Mouse (Mus musculus) left cerebral cortex, adult 2 months (tissue): Measurements from ENCODE around the gene Amd1. TPM values are rescaled to one million over a fixed set of nuclear protein-coding genes. Genes with fewer than 3 reads are reported as not detected.

ENCODE experiments used
- DNase-seq, 2 experiments: peaks; one replicate each; pipeline ENCODE4 v3.0.0; 2021 to 2022; ENCODE audit warnings: low spot score in 2 of 2, mixed read lengths in 1 of 2; ENCODE audit errors: extremely low spot score in 1 of 2
- H3K27ac ChIP-seq: fragments of 200-600 bp; 2 replicates; pipeline ENCODE4 v1.8.1; 2022
- H3K4me3 ChIP-seq: fragments of 200-600 bp; 2 replicates; pipeline ENCODE4 v1.8.1; 2022
- CTCF ChIP-seq: fragments of 200-600 bp; IDR thresholded peaks from 2 replicates; pipeline ENCODE4 v1.8.1; 2022; ENCODE audit warnings: antibody characterized with exemption, mild to moderate bottlenecking, moderate library complexity
- intact Hi-C: fragments of 180-260 bp; cut with DNase I; formaldehyde crosslinking; loops from one replicate; pipeline ENCODE4 v1.15.1; 2025
- long read RNA-seq, 2 experiments: library from polyadenylated mRNA; stranded (forward); transcript quantifications; one replicate each; pipeline ENCODE4 v2.0.0; 2021; ENCODE audit warnings: borderline mapping rate in 2 of 2
- total RNA-seq, 2 experiments: library from RNA; stranded (reverse); gene quantifications; 2 replicates each; pipeline ENCODE4 v1.2.3; 2021

Amd1 gene
- total RNA-seq, result 10 to 100 TPM; 85.7 to 86.1 TPM
- long read RNA-seq, experiment 1, transcript Amd1-201 (8 exons, 3,204 nt), result major isoform, 66 of 79 reads
- long read RNA-seq, experiment 1, partial matches to known transcripts, result 4 of 79 reads
- long read RNA-seq, experiment 1, other reads (novel, unspliced or antisense), result 8 of 79 reads
- long read RNA-seq, experiment 2, transcript Amd1-201 (8 exons, 3,204 nt), result major isoform, 40 of 49 reads
- long read RNA-seq, experiment 2, partial matches to known transcripts, result 3 of 49 reads
- long read RNA-seq, experiment 2, other reads (novel, unspliced or antisense), result 6 of 49 reads

DNA sequence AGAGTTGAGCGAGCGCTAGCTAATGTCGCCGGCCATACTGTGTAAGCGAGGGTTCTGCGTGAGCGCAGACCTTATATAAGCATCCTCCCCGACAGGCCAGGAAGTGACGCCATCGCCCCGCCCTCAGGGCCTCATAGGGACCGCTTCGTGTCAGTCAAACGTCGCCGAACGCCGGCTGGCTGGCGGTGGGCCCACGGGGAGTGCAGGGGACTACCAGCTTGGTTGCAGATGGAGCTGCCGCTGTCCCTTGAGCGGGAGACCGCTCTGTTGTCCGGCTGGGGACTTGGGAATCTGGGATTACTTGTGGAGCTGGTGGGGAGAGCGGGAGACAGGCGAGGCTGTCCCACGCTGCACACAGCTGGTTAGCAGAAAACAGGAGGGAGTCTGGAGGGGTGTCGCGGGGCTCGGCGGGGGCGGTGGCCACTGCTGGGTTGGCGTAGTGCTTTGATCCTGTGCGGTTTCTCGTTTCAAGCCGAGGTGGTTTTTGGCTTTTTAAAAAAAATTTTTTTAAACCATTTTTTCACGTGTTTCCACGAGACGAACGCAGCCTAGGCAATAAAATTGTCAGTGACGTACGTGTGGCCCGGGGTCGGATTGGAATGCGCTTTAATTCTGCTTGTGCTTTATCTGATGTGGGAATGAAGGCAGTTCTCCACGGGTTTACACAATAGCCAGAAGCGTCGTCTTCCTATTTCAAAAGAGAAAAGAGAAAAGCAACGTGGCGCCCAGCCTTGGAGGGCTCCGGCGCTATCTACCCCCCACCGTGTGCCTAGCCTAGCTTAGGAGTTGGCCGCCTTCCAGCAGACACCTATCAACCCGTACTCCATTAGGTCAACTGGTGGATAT, at the start of gene Amd1:
Gene Amd1 (minus strand): TSS at position 47 of the 846 bp plus-strand sequence.
- peak within 1 kb of the TSS; percentile 94 for H3K27ac ChIP-seq
- intact Hi-C loops, result loop anchor here (1.0 kb wide), 3 partner anchors 44 to 56 kb away; partner anchors contain the start of gene Gtf3c6
- TF ChIP-seq CTCF, result no peak
- DNase-seq, result peak; percentile 100
- H3K4me3 ChIP-seq, result peak within 1 kb of the TSS; percentile 93

DNA sequence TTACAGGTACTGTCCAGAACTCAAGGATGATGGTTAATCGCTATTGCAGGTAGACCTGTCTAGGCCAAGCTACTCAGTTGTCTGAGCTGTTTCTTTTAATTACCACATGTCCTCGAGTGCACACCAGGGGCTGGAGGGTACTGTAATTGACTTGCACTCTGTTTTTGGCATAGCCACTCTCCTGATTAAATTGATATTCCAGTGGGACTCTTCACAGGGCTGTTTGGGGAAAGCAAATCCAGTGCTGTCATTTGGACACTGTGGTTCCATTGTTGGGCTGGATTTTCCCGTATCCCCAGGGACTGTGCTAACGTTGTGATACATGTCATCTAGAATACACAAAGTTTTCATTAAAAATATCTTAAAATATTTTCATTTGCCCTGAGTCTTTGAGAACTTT, 49.2 kb upstream of the Amd1 start:
- TF ChIP-seq CTCF, result no peak
- intact Hi-C loops, result no loop called here
- H3K4me3 ChIP-seq, result peak overlapping the region; percentile 100
- no peak for DNase-seq
- H3K27ac ChIP-seq, result peak overlapping the region; percentile 28; the same call in 1 of the 2 replicates

- intact Hi-C loops, result no loop called here
- no peak for TF ChIP-seq CTCF
- Histone ChIP-seq H3K4me3 (peak overlapping the region; percentile 100), H3K27ac (peak overlapping the region; percentile 92)
- no peak for DNase-seq
Observed at GRCm38 (mm10) chr10:40350245-40350932, 48.4 kb upstream of the Amd1 start.

- intact Hi-C loops, result loop anchor here (1.0 to 2.0 kb wide), 3 partner anchors 47 to 175 kb away; partner anchors contain the start of genes Amd1 and Gtf3c6
- H3K4me3 ChIP-seq, result peak overlapping the region; percentile 100
- peak; percentile 21 for TF ChIP-seq CTCF
- DNase-seq, result peak; percentile 49
- H3K27ac ChIP-seq, result peak overlapping the region; percentile 92
Observed at GRCm38 (mm10) chr10:40349631-40350177, 47.7 kb upstream of the Amd1 start.

GRCm38 (mm10) chr10:40348566-40349536, 46.9 kb upstream of the Amd1 start:
- peak; percentile 93 to 95 for DNase-seq
- Histone ChIP-seq H3K4me3 (peak overlapping the region; percentile 100), H3K27ac (peak overlapping the region; percentile 92)
- no peak for TF ChIP-seq CTCF
- intact Hi-C loops, result loop anchor here (1.0 to 2.0 kb wide), 3 partner anchors 47 to 176 kb away; partner anchors contain the start of genes Amd1 and Gtf3c6

DNA sequence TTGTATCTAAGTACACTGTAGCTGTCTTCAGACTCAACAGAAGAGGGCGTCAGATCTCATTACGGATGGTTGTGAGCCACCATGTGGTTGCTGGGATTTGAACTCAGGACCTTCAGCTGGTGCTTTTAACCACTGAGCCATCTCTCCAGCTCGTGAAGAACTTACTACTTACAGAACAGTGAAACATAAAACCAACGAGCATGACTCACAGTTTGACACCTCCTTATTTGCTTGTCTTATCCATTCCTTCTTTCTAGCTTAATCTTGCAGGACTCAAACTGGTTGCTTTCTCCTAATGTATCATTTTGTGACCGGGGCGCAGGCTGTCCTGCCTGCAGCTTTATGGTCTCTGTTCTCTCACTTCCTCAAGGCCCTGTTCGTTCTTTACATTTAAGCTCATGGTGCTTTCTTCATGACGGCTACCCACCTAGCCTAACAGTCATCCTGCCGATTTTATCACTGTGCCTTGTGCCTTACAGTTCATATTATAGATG, 45.5 kb upstream of the Amd1 start:
- DNase-seq, result no peak
- Histone ChIP-seq H3K4me3 (no peak overlapping the region), H3K27ac (no peak overlapping the region)
- no peak; the same call in 1 of the 2 replicates for TF ChIP-seq CTCF
- intact Hi-C loops, result no loop called here

GRCm38 (mm10) chr10:40346776-40347403, 44.9 kb upstream of the Amd1 start:
- Histone ChIP-seq H3K4me3 (no peak overlapping the region), H3K27ac (no peak overlapping the region)
- no peak for TF ChIP-seq CTCF
- no peak for DNase-seq
- intact Hi-C loops, result no loop called here

DNA sequence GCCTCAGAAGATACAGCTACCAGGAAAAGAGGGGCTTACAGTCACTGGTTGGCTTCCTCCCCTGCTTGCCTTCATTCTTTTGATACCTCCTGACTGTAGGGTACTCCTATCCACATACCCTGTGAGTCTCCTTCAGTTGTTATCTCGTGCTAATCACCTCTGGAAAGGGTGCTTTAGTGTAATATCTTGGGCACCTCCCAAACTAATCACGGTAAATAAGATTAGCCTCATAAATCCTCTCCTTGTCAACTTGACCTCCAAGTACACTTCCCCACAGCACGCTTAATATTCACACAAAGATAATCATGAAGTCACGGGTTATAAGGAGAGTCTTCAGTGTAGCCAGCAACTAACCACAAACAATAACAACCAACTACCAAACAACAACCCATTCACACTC, 40.0 kb upstream of the Amd1 start:
- Histone ChIP-seq H3K4me3 (no peak overlapping the region), H3K27ac (no peak overlapping the region)
- intact Hi-C loops, result no loop called here
- no peak for TF ChIP-seq CTCF
- DNase-seq, result no peak

DNA sequence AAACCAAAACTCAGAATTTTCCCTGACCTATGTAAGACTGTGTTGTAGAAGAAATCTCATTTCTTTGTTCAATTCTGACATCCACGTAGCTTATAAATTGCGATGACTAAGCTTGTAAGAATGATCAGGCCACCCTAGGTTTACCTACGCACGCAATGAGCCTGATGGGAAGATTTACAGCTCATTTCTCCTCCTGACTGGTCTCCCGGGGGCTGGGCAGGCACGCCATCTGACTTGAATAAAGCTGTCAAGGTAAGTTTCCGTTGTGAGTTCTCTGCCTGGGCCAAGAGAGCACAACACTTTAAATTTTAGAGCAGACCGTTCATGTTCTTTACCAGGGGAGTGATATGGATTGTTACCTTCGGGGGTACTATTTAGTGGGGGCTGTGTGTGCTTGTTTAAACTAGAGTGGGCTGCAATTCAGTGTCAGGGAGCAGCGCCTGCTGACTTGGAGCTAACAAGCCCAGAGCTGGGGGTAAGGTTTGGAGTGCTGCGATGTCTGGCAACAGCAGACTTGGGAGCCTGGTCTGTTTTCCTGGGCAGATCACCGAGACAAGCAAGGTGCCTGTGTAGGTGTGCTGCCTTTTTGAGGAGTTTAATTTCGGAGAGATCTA, 37.5 kb upstream of the Amd1 start, which contains the start of gene Cdk19:
Gene Cdk19 (plus strand): TSS at position 214 of the 614 bp plus-strand sequence.
- Histone ChIP-seq H3K27ac (no peak within 1 kb of the TSS), H3K4me3 (no peak within 1 kb of the TSS)
- no peak for DNase-seq
- intact Hi-C loops, result no loop called here
- TF ChIP-seq CTCF, result no peak
